Mouse (Mus musculus): ENCODE measurements around the gene Tctex1d2. TPM values are rescaled to one million over a fixed set of nuclear protein-coding genes. Genes with fewer than 3 reads are reported as not detected.
A peak's percentile ranks its signal among the peaks of the same experiment; 100 is the strongest.

The Tctex1d2 gene
- 10 to 100 TPM in 2 of 4 experiments, 1 to 10 TPM in 2; 7.2 to 13.8 (median 9.2) TPM for total RNA-seq (2022)

DNA sequence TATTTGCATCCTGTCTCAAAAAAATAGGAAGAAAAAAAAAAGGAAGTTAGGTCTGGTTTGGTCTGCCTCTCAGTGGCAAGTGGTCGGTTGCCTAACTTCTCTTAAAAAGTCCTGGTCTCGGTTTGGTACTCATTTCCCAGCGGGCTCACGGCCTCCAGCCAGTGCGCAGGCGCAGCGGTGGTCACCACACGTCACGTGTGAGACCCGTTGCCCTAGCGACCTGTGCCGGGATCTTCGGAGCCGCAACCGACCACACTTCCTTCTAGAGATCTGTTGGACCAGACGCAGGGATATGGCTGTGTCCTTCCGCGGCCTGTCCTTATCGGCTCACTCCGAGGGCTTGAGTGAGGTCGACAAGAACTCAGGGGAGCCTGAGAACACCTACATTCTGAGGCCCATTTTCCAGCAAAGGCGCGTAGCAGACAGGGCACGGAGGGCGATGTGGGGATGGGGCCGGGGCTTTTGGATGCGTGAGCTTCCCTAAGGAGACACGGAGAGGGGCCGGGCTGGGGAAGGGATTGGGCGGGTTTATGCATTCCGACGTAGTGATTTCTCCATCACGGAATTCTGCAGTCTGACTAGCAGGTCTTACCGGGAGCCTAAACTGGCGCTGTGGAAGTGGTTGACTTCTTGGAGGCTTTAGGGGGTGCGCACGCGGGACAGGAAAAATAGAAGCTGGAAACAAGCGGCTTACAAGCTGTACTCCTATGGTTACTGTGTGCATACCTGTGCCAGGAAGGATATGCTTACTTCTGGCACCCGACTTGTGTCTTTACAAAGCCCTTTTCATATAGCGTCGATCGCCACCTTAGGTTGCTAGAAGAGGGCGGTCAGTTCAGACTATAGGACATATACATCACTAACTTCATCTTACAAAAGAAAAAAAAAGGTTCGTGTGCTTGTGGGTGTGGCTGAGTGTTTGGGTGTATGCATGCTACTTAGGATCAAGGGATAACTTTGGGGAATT is at the start of gene Tctex1d2:
TSS of gene Tctex1d2 (plus strand) at position 186 of the 967 bp plus-strand sequence.
- peak; percentile 95 for DNase-seq

DNA sequence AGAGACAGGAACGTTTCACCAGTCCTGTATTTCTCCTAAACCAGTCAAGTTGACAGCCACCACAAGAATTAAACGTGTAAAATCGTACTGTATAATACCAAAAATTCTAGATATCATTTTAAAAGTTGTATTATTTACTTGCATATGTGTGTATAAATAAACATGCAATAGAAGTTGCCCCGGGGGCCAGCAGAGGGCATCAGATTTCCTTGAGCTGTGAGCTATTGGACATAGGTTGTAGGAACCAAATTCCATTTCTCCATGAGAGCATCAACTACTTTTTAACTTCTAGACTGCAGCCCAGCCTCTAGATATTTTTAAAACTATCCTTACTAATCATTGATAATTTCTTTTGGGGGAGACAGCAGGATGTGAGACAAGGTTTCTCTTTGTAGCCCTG is 48.2 kb upstream of the Tctex1d2 start:
- no peak for DNase-seq

DNA sequence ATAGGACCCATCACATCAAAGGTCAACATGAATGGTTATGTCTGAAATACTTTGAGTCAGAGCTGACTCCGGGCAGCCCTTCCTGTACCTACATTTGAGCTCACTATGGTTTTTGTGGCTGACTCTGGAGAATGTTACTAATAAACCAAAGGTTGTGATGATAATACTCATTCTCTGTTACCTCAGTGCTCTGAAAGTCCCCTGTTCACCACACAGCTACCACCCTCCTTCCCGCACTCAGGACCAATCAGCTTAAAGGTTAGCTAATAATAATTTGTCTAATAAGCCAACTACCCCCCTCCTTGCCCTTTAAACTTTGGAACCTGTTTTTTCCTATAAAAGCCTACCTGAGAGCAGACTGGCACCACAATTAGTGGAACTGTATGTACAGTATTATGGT is 39.9 kb upstream of the Tctex1d2 start:
- DNase-seq: no peak

DNA sequence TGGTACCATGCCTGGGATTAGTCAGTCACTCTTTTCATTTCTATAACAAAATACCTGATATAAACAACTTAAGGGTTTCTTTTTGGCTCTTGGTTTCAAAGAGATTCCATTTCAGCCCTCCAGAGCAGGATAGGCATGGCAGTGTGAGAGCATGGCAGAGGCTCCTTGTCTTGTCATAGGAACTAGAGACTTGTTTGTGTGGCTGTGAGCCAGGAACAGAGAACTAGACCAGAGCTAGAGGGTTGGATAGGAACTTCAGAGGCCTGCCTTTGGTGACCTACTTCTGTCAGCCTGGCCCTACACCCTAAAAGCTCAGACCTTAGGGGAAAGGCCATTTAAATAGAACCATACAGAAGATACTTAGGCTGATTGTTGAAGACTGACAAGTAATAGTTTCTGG is 36.6 kb upstream of the Tctex1d2 start:
- no peak for DNase-seq

DNA sequence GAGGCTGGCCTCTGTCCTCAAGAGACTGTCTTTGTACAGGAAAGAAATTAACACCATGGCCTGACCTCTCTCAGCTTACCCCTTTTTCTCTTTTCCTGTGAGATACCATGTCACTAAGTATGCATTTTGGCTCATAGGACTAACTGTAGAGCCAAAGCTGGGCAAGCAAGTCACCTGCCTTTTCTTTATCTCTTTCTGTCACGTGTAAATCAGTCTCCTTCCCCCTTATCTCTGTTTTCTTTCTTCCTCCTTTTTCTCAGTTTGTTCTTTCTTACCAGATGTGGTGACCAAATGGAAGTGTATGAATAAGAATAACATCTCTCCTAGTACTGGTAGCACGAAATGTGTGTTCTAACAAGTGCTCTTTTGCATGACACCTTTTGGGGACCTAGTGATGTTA is 34.6 kb upstream of the Tctex1d2 start:
- no peak for DNase-seq

DNA sequence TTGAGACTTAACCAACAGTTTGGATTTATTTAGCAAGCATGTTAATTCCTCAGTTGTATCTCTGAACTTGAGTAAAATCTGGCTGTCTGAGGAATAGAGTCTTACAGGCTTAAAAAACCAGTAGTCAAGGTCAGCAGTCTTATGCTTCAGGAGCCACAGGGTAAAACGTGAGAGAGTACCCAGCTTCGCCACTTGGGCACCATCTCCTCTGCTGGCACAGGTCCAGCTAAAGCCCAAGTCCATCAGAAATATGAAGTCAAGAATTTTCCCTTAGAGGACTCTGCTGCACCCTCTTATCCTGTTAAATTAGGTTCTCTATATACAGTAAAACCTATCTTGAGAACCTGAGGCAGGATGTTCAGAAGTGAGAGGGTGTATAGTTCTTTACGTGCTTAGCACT is 32.7 kb upstream of the Tctex1d2 start:
- DNase-seq: no peak

DNA sequence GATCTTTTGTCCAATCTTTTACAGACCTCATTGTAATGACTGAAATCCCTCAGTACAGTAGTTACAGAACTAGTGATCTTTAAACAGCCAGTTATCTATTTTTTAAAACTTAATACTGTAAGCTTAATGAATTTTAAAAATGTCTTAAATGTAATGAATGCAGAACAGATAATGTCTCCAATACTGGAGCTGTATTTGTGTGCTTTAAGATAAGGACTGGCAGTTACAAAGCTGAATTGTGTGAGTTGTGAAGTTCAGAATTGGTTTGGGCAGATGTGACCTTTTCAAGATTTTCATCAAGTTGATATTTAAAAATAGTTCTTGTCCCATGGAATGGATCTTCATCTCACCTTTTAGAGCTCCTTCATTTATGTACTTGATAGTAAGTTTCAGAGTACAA is 30.5 kb upstream of the Tctex1d2 start:
- no peak for DNase-seq

DNA sequence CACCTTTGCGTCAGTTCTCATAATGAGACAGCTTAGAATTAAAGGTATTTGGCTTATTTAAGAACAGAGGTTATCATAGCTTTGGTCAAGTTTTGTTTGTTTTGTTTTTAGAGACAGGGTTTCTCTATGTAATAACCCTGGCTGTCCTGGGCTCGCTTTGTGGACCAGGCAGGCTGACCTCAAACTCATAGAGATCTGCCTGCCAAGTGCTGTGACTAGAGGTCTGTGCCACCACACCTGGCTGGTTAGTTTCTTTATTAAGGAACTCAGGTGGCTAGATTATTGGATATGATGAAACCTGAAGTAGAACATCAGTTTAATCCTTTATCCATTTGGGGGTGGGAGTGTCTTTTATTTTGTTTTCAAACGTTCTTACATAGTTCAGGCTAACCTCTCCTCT is 29.7 kb upstream of the Tctex1d2 start:
- no peak for DNase-seq

DNA sequence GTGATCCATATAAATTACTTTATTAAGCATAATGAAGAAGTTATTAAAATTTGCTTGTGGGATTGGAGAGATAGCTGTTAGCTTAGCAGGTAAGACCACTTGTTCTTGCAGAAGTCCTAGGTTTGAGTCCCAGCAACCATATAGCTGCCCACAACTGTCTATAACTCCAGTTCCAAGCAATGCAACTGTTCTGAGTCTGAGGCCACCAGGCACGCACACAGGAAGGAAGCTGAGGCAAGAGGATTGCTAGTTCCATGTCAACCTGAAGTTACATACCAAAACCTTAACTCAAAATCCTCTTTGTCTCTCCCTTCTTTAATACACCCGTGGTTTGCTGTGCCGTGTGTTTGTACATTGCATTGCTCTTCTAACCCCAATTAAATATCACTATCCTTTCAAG is 28.6 kb upstream of the Tctex1d2 start:
- DNase-seq: no peak

DNA sequence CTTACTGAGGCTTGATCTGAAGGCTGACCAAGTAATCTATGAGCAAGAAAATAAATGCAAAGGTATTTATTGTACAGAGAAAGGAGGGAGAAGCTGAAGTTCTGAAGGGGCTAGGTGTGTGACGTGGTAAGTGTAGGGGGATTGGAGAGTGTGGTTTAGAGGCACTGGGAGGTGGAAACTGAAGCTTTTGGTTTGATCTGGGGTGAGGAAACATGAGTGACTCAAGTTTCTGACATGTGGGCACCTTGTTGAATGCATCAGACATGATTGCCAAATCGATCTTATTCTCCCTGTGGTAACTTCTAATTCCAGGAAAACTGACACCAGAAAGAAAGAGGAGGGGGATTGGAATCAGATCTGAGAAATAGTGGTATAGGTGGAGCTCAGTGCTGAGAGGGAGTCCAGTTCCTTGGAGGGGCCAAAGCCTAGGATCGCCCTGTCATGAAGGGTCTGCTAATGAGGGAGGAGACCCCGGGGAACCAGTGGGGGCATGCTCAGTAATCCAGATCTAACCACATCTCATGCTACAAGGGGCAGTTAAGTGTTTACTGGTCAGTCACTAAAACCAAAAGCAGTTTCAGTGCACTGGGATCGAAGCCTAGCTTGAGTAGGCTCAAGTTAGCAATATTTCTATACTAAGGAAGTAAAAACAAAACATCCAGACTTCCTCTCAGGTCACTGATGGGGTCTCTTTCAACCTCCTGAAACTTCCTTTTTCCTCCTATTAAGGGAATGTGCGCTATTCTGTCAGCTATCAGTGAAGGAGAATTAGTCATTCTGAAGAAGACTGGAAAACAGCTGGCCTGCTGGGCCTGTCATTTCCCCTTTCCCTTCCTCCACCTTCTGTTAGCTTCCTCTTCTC is 23.6 kb upstream of the Tctex1d2 start:
- no peak for DNase-seq

DNA sequence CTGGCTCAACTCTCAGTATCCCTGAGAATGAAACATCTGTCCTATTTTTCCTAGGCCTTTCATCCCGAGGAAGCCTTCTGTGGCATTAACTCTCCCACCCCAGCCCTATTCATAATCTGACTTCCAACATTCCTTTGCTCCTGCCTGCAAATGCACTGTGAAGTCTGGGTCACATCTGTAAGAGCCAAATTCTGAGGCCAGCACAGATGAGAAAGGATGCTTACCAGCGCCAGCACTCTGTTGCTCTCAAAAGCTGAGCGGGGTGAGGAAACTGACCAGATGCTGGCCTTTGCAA is 23.0 kb upstream of the Tctex1d2 start:
- DNase-seq: no peak

DNA sequence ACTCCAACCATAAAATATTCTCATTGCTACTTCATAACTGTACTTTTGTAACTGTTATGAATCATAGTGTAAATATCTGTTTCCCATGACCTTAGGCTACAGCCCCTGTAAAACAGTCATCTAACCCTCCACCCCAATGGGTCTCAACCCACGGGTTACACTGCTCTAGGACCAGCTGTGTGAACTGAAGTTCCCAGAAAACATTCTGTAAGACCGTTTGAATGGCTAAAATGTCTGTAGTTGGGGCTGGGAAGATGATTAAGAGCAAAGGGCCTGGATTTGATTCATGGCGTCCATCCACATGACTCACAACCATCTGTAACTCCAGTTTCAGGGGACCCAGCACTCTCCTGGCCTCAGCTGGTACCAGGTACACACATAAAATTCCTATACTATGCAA is 21.3 kb upstream of the Tctex1d2 start:
- DNase-seq: no peak

DNA sequence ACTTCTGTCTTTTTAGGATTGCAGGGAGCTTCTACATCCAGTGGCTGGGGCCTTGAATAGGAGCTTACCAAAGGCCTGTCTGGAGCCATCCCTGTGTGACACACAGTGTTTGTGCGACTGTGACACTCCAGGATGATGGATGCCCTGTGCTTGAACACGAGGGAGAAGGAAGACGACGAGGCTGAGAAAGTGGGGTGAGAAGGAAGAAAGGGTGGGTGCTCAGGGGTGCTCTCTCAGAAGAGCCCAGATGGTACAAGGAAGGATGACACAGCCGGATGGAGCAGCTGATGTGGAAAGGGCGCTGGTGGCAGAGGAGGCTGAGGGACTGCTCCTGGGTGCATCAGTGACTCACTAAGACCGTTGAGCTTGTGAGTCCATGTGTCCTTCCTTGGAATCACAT is 19.2 kb upstream of the Tctex1d2 start, which contains the start of gene Tm4sf19:
TSS of gene Tm4sf19 (plus strand) at position 240 of the 400 bp plus-strand sequence.
- DNase-seq: no peak

DNA sequence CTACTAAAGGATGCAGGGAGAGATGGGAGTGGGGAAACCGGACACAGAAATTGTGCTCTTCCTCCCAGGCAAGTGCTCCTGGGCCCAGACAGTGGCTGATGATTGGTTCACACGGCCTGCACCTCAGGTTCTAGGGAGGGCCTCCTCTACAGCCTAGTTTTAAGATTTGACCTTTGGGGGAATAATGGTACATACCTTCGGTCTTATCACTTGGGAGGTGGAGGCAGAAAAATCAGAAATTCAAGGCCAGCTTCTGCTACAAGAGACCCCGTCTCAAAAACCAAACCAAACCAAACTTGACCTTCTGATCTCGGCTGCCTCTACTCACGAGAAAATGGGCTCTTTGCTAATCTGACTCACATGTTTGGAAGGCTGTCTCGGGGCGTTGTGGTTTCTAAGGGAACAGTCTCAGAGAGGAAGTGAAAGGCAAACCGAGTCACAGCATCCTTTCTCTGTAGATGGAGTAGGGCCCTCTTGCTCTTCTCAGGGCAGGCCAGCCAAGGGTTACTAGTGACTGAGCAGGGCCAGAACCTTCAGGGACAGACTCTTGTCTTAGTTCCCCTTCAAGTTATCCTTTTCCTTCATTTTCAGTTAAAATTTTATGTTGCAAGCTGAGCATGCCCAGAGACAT is 18.1 kb upstream of the Tctex1d2 start:
- no peak for DNase-seq

DNA sequence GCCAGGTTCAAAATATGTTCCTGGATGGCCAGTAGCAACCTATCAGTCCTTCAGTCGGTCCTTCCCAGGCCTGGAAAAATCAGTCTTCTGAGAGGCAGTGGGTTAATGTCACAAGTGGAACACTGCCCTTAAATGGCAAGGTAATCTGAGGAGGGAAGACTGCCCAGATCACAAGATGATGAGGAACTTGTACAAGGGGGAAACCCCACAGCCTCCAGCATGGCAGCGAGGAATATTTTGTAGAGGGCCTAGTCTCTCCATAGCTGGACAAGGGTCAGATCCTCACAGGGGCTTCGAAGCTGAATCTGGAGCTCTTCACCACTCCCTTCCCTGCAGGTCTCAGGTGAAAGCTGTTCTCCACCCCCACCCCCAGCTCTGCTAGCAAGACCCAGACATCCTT is 16.7 kb upstream of the Tctex1d2 start:
- DNase-seq: no peak

DNA sequence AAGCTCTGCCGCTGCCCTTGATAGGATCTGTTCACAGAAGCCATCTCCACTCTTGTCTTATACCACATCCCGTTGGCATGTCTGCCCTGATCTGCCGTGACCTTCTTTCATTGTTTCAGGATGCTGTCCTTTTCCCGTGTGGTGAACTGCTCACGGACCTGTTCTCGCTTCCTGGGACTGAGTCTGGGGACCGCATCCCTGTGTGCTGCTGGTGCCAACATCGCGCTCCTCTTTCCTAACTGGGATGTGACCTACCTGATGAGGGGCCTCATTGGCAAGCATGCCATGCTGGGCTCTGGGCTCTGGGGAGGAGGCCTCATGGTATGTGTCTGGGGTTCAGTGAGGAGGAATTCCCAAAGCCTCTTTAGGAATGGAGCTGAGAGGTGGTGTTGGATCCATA is 13.8 kb upstream of the Tctex1d2 start:
- DNase-seq: no peak

DNA sequence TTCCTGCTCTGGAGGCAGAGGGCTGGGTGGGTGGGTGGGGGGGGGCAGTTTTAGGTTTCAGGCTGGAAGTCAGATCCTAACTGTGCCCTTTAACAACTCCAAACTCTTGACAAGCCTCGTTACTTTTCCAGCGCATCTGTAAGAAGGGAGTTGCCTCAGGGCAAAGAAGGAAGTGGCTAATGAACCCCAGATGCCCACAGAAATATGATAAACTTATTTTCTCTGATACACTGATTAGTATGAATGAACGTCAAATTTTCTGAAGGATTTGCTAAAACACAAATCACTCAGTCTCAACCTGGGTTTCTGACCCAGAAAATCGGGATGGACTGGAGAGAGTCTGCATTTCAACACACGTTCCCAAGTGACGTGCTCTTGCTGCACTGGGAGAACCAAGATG is 12.8 kb upstream of the Tctex1d2 start:
- no peak for DNase-seq

DNA sequence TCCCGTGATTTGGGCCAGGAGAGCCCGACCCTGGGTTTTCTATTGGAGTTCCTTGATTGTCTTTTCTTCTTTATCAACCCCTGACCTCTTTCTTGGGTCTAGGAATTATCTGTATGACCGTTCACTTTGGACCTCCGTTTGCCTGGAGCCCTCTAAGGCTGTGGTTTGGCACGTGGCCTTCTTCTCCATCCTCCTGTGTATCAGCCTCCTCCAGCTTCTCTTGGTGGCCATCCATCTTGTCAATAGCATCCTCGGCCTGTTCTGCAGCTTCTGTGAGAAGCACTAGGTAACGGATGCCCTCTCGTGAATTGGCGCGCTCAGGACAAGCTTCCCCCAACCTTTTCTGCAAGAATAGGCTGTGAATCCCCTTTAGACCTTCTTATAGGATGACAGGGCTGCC is 11.8 kb upstream of the Tctex1d2 start:
- DNase-seq: no peak

DNA sequence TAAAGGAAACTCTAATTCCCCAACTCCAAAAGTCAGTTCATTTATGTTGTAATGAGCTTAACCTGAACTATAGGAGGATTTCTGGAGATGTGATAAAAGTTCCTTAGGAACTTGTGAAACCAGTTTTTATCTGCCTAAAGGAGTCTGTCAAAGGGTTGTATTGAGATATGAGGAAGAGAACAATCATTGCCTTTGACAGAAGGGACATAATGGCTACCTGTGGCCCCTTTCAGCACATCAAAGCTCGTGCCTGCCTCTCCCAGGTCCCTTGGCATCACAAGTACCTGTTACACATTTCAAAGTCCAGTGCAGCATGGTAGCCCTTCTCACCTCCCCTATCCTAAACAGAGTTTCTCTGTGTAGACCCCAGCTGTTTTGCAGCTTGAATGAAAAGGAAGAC is 2.0 kb upstream of the Tctex1d2 start:
- no peak for DNase-seq

DNA sequence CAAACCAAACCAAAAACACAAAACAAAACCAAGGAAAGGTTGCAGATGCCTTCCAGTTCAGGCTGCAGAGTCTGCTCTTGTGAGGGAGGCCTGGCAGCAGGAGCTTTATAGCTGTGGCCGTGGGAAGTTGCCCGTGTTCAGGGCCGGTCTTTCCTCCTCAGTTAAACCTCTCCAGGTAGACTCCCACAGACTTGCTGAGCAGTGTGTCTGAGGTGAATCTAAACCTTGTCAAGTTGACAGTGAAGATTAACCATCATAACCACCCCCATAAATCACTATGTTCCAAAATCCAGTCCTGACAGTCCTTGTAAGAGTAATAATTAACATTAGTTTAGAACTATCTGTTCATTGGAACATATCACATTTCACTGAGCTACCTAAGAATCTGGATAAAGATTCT is 8.0 kb downstream of the Tctex1d2 start:
- DNase-seq: no peak

DNA sequence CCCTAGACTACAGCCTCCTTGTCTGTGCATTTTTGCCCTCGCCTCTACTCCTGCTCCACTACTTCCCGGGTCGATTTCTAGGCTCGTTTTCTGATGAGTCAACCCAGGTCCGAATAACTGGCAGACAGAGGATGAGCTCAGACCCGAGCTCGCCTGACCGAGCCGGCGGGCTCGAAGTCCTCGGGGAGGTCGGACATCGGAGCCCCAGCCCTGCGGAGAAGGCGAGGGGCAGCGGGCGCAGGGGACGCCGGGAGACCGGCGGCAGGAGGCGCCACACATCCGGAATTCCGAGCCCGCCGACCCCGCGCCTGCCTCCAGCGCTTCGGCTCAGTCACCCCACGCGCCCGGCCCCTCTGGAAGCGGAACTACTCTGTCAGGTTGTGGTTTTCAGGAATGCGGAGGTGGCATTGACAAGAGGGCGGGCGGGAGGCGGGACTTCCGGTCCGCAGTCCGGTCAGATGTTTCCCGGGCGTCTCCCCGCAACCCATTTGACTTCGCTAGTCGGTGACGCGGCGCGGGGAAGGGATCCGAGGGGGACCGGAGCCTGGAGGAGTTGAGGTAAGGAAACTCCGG is 11.1 kb downstream of the Tctex1d2 start, which contains the start of gene Pcyt1a:
TSS of gene Pcyt1a (plus strand) at position 448 of the 573 bp plus-strand sequence.
- peak; percentile 88 for DNase-seq

DNA sequence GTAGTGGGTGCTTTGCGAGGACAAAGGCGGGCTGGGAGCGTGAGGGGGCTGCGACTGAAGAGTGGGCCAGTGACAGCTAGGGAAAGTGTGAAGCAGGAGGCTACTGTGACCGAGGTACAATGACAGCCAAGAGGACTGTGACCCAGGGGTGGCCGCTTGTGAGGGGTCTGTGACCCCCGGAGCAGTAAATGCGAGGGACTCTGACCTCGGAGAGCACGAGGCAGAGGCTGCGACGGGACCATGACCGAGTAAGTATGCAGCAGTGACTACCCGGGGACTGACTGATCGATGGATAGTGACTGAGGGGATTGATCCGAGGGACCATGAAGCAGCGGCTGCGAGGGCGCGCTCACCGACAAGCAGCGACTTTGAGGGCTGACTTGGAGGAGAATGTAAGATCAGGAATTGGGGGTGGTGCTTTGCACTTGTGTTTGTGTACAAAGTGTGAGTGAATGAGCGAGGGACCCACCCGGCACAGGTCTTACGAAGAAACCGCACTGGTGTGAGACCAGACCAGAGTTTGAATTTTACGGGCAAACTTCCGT is 11.6 kb downstream of the Tctex1d2 start:
- no peak for DNase-seq
